Mouse (Mus musculus) liver, adult 2 months (tissue): ENCODE measurements at regions not wholly inside any gene's neighbourhood (a gene's known extent, or its start where the extent isn't known, plus 50 kb on each side); places are given as distances from the start of the nearest gene placed in this dataset.

Experiments used
- DNase-seq: peaks from one replicate; pipeline ENCODE4 v3.0.0-alpha.2; 2011; ENCODE audit warnings: low read depth, low spot score; ENCODE audit errors: extremely low read depth
- H3K27ac ChIP-seq: fragments of 200-500 bp; replicated peaks from 2 replicates; pipeline ENCODE4 v1.5.1; 2012; ENCODE audit warnings: low read depth, mild to moderate bottlenecking, control low read depth, inconsistent platforms, low read length; ENCODE audit not compliant: insufficient read depth
- H3K27me3 ChIP-seq: fragments of 200-500 bp; 2 replicates; pipeline ENCODE4 v1.6.1; 2012; ENCODE audit warnings: mild to moderate bottlenecking, moderate library complexity, low read length, inconsistent platforms; ENCODE audit not compliant: control insufficient read depth, insufficient read depth
- H3K36me3 ChIP-seq: fragments of 200-500 bp; 2 replicates; pipeline ENCODE4 v1.6.1; 2012; ENCODE audit warnings: low read length, inconsistent platforms; ENCODE audit not compliant: control insufficient read depth, insufficient read depth
- H3K4me1 ChIP-seq: fragments of 200-500 bp; 2 replicates; pipeline ENCODE4 v1.6.1; 2011; ENCODE audit warnings: low read length; ENCODE audit not compliant: control insufficient read depth, insufficient read depth
- H3K4me3 ChIP-seq: fragments of 200-500 bp; 2 replicates; pipeline ENCODE4 v1.5.1; 2011; ENCODE audit warnings: low read depth, mild to moderate bottlenecking, control low read depth, low read length, moderate library complexity; ENCODE audit not compliant: insufficient read depth
- H3K79me2 ChIP-seq: fragments of 200-500 bp; 2 replicates; pipeline ENCODE4 v1.6.1; 2012; ENCODE audit warnings: inconsistent platforms, mild to moderate bottlenecking, low read length, moderate library complexity; ENCODE audit not compliant: control insufficient read depth, insufficient read depth
- H3K9ac ChIP-seq: fragments of 200-500 bp; 2 replicates; pipeline ENCODE4 v1.6.1; 2012; ENCODE audit warnings: low read depth, mild to moderate bottlenecking, control low read depth, inconsistent platforms, low read length
- CTCF ChIP-seq: fragments of 200-500 bp; IDR thresholded peaks from 2 replicates; pipeline ENCODE4 v1.5.1; 2011; ENCODE audit warnings: low read depth, low read length, control low read depth
- POLR2A ChIP-seq: fragments of 200-500 bp; IDR thresholded peaks from 2 replicates; pipeline ENCODE4 v1.6.1; 2011; ENCODE audit warnings: low read length, control low read depth; ENCODE audit not compliant: insufficient read depth; ENCODE audit errors: extremely low read depth
- WGBS: fragments of 180-500 bp; shearing (Covaris S2); methylation state at CpG from one replicate; pipeline ENCODE4 v1.1.7; 2018; 5-methylcytosine and 5-hydroxymethylcytosine counted together

DNA sequence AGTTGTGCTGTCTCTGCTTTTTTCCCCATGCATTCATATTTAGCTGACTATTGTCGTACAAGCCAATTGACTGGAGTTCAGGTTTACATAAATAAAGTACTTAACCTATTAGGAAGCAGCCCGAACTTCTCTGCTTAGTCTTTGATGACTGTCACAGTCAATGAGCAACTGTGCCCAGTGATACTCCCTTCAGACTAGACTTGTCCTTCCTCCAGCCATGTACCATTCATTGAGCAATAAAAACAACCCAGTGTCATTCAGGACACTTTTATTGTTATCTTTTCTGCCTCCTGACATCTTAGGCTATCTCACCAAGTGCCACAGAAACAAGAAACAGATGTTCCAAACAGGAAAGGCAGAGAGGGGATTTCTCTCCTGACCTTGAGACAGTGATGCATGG lies 389.1 kb upstream of the Tbl1x start:
- no peaks in the 10 kb centered on the region for H3K4me1 ChIP-seq
- H3K9ac ChIP-seq = no peak overlapping the region
- TF ChIP-seq POLR2A (no peak), CTCF (no peak)
- WGBS = 65% methylated on average over 2 of the region's 2 CpGs
- no peak overlapping the region for H3K4me3 ChIP-seq
- no peaks in the 10 kb centered on the region for H3K79me2 ChIP-seq
- H3K27me3 ChIP-seq = no peaks in the 10 kb centered on the region
- no peak for DNase-seq
- H3K27ac ChIP-seq = no peak overlapping the region
- H3K36me3 ChIP-seq = no peaks in the 10 kb centered on the region
